Mouse (Mus musculus) telencephalon, adult 2 months (tissue): Measurements from ENCODE around the gene Trp53rka.

Experiments
- DNase-seq: peaks from one replicate; pipeline ENCODE4 v3.0.0-alpha.2; 2011; ENCODE audit warnings: low read depth, low spot score

The Trp53rka gene

DNA sequence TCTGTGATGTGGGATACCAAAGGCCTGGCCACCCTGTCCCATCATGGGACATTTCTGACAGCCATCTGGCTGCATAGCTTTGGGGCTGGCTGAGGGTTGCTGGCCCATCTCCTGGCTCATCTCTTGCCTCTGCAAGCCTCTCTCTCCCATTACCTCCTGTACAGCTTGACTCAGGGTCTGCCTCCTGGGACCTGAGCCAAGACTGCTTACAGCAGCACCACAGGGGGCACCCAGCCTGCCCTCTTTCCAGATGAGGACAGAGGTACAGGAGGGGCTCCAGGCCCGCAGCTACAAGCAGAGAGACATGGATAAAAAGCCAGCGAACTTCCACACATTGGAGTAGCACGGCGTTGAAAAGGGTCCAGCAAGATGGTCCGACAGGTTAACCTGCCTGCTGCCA lies 6.7 kb downstream of the Trp53rka start:
- DNase-seq: no peak

- DNase-seq: no peak
These were observed 7.3 kb downstream of the Trp53rka start for GRCm38 (mm10) chr2:165485826-165486225.

- DNase-seq: no peak
These were observed 9.0 kb downstream of the Trp53rka start for GRCm38 (mm10) chr2:165484152-165484551.

GRCm38 (mm10) chr2:165482003-165482402 lies 11.1 kb downstream of the Trp53rka start:
- no peak for DNase-seq

GRCm38 (mm10) chr2:165475850-165476249 lies 17.3 kb downstream of the Trp53rka start:
- DNase-seq: no peak

- no peak for DNase-seq
These were observed 17.7 kb downstream of the Trp53rka start for GRCm38 (mm10) chr2:165475412-165475811.

DNA sequence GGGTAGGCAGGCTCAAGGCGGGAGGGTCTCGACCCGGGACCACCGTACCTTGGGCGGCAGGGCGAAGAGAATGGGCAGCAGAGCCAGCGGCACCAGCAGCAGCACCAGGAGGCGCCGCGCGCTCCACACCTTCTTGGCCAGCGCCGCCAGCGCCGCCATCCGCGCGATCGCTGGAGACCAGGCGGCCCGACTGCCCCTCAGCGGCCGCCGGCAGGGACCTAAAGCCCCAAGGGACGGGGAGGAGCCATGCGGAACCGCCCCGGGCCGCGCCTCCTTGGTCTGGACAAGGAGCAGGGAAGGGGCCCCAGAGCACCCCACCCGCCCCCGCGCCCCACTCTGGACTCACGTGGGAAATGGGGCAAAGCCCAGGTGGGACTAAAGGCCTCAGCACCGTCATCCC lies 20.1 kb downstream of the Trp53rka start, which contains the start of gene Slc13a3:
Gene Slc13a3, minus strand, starts transcription at position 228 of the 400 bp plus-strand sequence.
- no peak for DNase-seq

DNA sequence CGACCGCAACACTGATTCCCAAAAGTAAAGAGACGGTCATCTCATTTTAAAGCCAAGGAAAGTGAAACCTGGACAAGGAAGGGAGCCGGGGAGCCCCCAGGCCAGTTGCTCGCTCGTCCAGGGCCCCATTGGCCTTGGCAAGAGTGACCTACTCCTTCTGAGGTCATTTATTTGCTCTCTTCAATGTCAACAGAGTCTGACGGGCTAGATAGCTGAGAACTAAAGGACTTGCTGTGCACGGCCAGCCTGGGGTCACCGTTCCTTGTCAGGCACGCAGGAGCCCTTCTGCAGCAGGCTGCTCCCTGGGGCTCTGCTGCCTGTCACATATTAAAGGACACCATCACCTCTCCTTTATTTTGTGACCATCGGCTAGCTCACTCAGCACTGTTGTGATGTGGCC lies 21.2 kb downstream of the Trp53rka start:
- DNase-seq: no peak

- no peak for DNase-seq
These were observed 23.0 kb downstream of the Trp53rka start for GRCm38 (mm10) chr2:165470167-165470566.

DNA sequence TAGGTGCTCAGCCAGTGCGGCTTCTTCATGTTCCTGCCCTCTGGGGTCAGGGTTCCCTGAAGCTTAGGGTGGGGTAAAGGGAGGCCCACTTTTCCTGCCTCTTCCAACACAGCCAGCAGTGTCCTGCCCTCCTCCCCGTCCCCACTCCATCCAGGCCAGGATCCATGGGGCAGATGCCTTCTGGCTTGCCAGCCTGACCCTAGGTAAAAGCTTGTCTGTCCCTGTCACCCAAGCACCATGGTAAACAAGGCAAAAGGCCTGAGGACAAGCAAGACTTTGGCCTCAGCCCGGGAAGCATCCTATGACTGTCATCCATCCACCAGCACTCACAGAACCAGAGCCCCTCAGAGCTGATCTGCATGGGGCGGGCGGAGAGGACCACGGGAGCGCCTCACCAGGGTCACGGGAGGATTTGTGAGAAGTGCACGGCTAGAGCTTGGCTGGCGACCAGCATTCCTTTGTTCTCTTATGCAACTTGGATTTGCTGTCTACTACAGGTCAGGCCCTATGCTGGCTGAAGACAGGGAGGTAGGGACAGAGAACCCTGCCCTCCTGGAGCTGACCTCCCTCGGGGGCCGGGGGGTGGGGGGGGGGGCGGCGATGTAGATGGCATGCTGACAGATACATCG lies 25.2 kb downstream of the Trp53rka start:
- no peak for DNase-seq

- no peak for DNase-seq
These were observed 33.5 kb downstream of the Trp53rka start for GRCm38 (mm10) chr2:165459663-165460062.

- no peak for DNase-seq
These were observed 34.9 kb downstream of the Trp53rka start for GRCm38 (mm10) chr2:165458189-165458588.

- DNase-seq: no peak
These were observed 36.4 kb downstream of the Trp53rka start for GRCm38 (mm10) chr2:165456710-165457109.

DNA sequence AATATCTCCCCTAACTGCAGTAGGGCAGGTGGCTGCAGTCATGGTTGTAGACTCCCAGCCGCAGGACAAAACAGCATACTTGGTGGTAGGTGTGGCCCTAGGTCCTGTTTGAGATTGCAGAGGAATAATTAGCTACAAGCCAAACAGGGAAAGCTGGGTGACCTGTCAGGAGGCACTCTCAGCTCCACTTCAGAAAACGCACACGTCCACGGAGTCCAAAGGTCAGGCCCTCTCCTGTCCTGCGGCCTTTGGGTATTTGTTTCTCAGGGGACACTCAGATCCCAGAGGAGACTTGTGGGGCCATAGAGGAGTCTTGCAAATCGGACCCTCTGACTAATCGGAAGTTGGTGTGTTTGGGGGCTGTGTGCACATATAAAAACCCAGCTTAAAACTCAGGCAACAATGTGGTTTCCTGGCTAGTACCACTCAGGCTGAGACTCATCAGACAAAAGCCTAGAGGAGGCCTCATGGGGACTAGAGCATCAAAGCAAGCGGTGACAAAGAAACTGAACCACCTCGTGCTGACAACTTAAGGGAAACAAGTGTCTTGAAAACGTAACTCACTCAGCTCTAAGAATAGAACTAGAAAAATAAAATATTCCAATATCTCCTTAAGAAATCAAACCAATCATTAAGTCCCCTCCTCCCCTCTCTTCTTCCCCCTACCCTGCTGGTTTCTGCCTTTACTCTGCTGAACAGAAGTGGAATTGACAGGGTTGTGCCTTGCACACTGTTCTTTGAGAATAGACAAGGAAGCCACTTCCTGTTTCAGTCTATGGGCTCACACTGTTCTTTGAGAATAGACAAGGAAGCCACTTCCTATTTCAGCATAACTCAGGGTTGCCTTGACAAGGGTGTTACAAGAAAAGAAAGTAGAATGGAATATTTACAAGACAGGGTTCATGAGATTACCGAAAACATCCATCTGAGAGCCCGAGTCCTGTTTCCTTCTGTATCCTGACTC lies 40.1 kb downstream of the Trp53rka start:
- DNase-seq: no peak

DNA sequence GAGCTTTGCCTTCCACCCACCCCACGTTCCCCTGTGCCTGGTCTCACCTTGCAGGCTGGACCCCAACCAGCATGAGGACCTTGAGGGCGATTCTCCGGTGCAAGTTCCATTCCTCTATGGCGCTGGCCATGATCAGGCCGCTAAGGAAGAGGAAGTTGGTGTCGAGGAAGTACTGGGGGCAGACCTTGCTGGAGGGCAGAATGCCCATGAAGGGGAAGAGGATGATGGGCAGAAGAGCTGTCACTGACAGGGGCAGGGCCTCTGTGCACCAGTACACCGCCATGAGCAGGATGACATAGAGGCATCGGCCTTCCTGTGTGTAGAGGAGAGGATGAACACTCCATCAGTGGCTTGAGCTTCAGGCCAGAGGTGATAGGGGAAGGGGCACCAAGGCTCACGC lies 44.6 kb downstream of the Trp53rka start:
- DNase-seq: no peak

DNA sequence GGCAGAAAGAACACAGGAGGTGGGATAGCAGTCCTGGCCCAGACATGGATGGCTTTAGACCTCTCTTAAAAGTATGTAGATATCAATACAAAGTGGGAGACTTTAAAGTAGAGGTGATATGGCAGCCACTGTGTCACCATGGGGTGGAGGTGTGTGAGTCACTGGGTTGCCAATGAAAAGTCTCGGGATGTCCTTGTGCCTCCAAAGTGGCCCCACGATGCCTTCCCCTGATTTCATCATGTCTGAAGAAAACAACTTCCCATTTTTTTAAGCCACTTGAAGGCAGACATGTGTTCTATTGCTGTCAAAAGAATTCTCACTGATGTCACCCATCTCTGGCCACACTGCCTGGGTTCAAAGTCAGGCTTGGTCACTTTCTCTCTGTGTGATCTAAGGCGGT lies 48.3 kb downstream of the Trp53rka start:
- no peak for DNase-seq

DNA sequence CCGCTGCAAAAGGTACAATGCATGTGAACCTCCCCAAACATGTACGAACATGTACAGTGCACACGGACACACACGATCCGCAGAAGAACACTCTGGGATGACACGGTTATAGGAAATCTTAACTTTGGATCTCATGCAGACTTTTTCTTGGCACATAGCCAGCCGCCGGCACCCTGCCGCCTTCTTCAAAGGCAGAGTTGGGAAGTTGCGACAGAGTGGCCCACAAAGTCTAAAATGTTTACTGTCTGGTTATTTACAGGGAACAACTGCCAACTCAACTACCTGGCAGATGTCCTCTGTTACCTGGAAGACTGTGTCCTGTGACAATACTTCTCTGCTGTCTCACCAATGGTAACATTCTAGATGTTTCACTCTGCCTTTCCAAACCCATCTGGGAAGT lies 50.1 kb downstream of the Trp53rka start:
- DNase-seq: no peak

GRCm38 (mm10) chr2:165441613-165442012 lies 51.5 kb downstream of the Trp53rka start:
- no peak for DNase-seq
